Mouse (Mus musculus) MEL (cell line): ENCODE results near the gene Gprc5d. TPM values are rescaled to one million over a fixed set of nuclear protein-coding genes. Genes with fewer than 3 reads are reported as not detected.

Source experiments
- DNase-seq: peaks from one replicate; pipeline ENCODE4 v3.0.0; 2011; ENCODE audit warnings: low read depth, low spot score
- H3K27ac ChIP-seq: 2 replicates; pipeline ENCODE4 v1.5.1; 2012; ENCODE audit warnings: low read depth, mild to moderate bottlenecking, control low read depth, low read length, moderate library complexity; ENCODE audit not compliant: control insufficient read depth
- H3K27me3 ChIP-seq, 2 experiments: fragments of 150-350 bp in 1 of 2; sonication (generic) in 1 of 2; 2 replicates each; pipeline ENCODE4 v1.6.1; 2012; ENCODE audit warnings: low read length in 2 of 2, mild to moderate bottlenecking in 2 of 2, improper control_type of control experiment in 1 of 2, moderate library complexity in 1 of 2; ENCODE audit not compliant: insufficient read depth in 2 of 2, control insufficient read depth in 1 of 2
- H3K36me3 ChIP-seq, 2 experiments: 2 replicates each; pipeline ENCODE4 v1.6.1; 2012 to 2014; ENCODE audit warnings: low read length in 2 of 2, improper control_type of control experiment in 1 of 2, inconsistent platforms in 1 of 2, mild to moderate bottlenecking in 1 of 2; ENCODE audit not compliant: insufficient read depth in 2 of 2, control insufficient read depth in 1 of 2
- H3K4me1 ChIP-seq, 2 experiments: fragments of 150-350 bp in 1 of 2; sonication (generic) in 1 of 2; 2 replicates each; pipeline ENCODE4 v1.6.1; 2012; ENCODE audit warnings: low read length in 2 of 2, improper control_type of control experiment in 1 of 2, mild to moderate bottlenecking in 1 of 2; ENCODE audit not compliant: insufficient read depth in 2 of 2, control insufficient read depth in 1 of 2
- H3K4me3 ChIP-seq, 2 experiments: fragments of 150-350 bp in 1 of 2; sonication (generic) in 1 of 2; 2 replicates each; pipeline ENCODE4 v1.5.1; 2012; ENCODE audit warnings: low read depth in 2 of 2, low read length in 2 of 2, mild to moderate bottlenecking in 2 of 2, moderate library complexity in 2 of 2, control low read depth in 1 of 2, improper control_type of control experiment in 1 of 2; ENCODE audit not compliant: control insufficient read depth in 1 of 2, insufficient read depth in 1 of 2
- H3K79me2 ChIP-seq: 2 replicates; pipeline ENCODE4 v1.6.1; 2012; ENCODE audit warnings: mild to moderate bottlenecking, low read length, moderate library complexity; ENCODE audit not compliant: control insufficient read depth, poor library complexity, insufficient read depth
- H3K9ac ChIP-seq: 2 replicates; pipeline ENCODE4 v1.6.1; 2012; ENCODE audit warnings: low read depth, mild to moderate bottlenecking, control low read depth, low read length, moderate library complexity; ENCODE audit not compliant: control insufficient read depth, poor library complexity, severe bottlenecking
- H3K9me3 ChIP-seq: fragments of 150-350 bp; sonication (generic); replicated peaks from 2 replicates; pipeline ENCODE4 v1.6.1; 2012; ENCODE audit warnings: mild to moderate bottlenecking, low read length, improper control_type of control experiment, moderate library complexity; ENCODE audit not compliant: insufficient read depth
- BHLHE40 ChIP-seq: IDR thresholded peaks from 2 replicates; pipeline ENCODE4 v1.6.1; 2012; ENCODE audit warnings: low read depth, mild to moderate bottlenecking, inconsistent platforms, low read length, improper control_type of control experiment, borderline replicate concordance
- CHD1 ChIP-seq: IDR thresholded peaks from 2 replicates; pipeline ENCODE4 v1.6.1; 2012; ENCODE audit warnings: low read depth, mild to moderate bottlenecking, inconsistent platforms, low read length, improper control_type of control experiment
- CTCF ChIP-seq, 3 experiments: IDR thresholded peaks in 2 of 3; conservative IDR thresholded peaks in 1 of 3; 2 replicates each; pipeline ENCODE4 v1.5.1; 2011 to 2012; ENCODE audit warnings: low read length in 3 of 3, low read depth in 2 of 3, mild to moderate bottlenecking in 2 of 3, improper control_type of control experiment in 1 of 3, inconsistent platforms in 1 of 3, mixed read lengths in 1 of 3, moderate library complexity in 1 of 3; ENCODE audit not compliant: control insufficient read depth in 1 of 3, insufficient read depth in 1 of 3, poor library complexity in 1 of 3, severe bottlenecking in 1 of 3
- E2F4 ChIP-seq: IDR thresholded peaks from 2 replicates; pipeline ENCODE4 v1.6.1; 2011; ENCODE audit warnings: low read depth, low read length, improper control_type of control experiment, borderline replicate concordance
- ELF1 ChIP-seq: IDR thresholded peaks from 2 replicates; pipeline ENCODE4 v1.6.1; 2014; ENCODE audit warnings: low read depth, mild to moderate bottlenecking, inconsistent platforms, low read length, improper control_type of control experiment, moderate library complexity
- ETS1 ChIP-seq: IDR thresholded peaks from 2 replicates; pipeline ENCODE4 v1.6.1; 2012; ENCODE audit warnings: low read depth, mild to moderate bottlenecking, inconsistent platforms, low read length, improper control_type of control experiment, moderate library complexity
- GABPA ChIP-seq: IDR thresholded peaks from 2 replicates; pipeline ENCODE4 v1.6.1; 2012; ENCODE audit warnings: low read depth, mild to moderate bottlenecking, inconsistent platforms, low read length, improper control_type of control experiment, moderate library complexity
- HCFC1 ChIP-seq: IDR thresholded peaks from 2 replicates; pipeline ENCODE4 v1.6.1; 2012; ENCODE audit warnings: low read depth, mild to moderate bottlenecking, inconsistent platforms, low read length, improper control_type of control experiment, moderate library complexity
- JUND ChIP-seq: IDR thresholded peaks from 2 replicates; pipeline ENCODE4 v1.6.1; 2011; ENCODE audit warnings: low read depth, mild to moderate bottlenecking, improper control_type of control experiment, low read length
- MAX ChIP-seq: IDR thresholded peaks from 2 replicates; pipeline ENCODE4 v1.6.1; 2011; ENCODE audit warnings: low read length, improper control_type of control experiment
- MXI1 ChIP-seq: IDR thresholded peaks from 2 replicates; pipeline ENCODE4 v1.6.1; 2011; ENCODE audit warnings: mild to moderate bottlenecking, low read depth, low read length, improper control_type of control experiment
- MYB ChIP-seq: IDR thresholded peaks from 2 replicates; pipeline ENCODE4 v1.6.1; 2011; ENCODE audit warnings: mild to moderate bottlenecking, low read depth, low read length, improper control_type of control experiment
- MYC ChIP-seq: IDR thresholded peaks from 2 replicates; pipeline ENCODE4 v1.6.1; 2011; ENCODE audit warnings: low read depth, mild to moderate bottlenecking, low read length, improper control_type of control experiment, moderate library complexity
- NRF1 ChIP-seq: IDR thresholded peaks from 2 replicates; pipeline ENCODE4 v1.6.1; 2014; ENCODE audit warnings: low read depth, mild to moderate bottlenecking, inconsistent platforms, low read length, improper control_type of control experiment, moderate library complexity; ENCODE audit not compliant: poor library complexity, insufficient read depth, severe bottlenecking
- POLR2AphosphoS2 ChIP-seq: IDR thresholded peaks from 2 replicates; pipeline ENCODE4 v1.6.1; 2011; ENCODE audit warnings: low read length, improper control_type of control experiment
- RAD21 ChIP-seq: IDR thresholded peaks from 2 replicates; pipeline ENCODE4 v1.6.1; 2011; ENCODE audit warnings: mild to moderate bottlenecking, low read depth, low read length, improper control_type of control experiment
- SMC3 ChIP-seq: IDR thresholded peaks from 2 replicates; pipeline ENCODE4 v1.6.1; 2011; ENCODE audit warnings: low read depth, low read length, improper control_type of control experiment
- TAL1 ChIP-seq: IDR thresholded peaks from 2 replicates; pipeline ENCODE4 v1.6.1; 2012; ENCODE audit warnings: mild to moderate bottlenecking, inconsistent platforms, low read length, moderate library complexity, mixed read lengths
- TCF12 ChIP-seq: IDR thresholded peaks from 2 replicates; pipeline ENCODE4 v1.6.1; 2014; ENCODE audit warnings: low read depth, mild to moderate bottlenecking, inconsistent platforms, low read length, improper control_type of control experiment, moderate library complexity
- UBTF ChIP-seq: IDR thresholded peaks from 2 replicates; pipeline ENCODE4 v1.6.1; 2012; ENCODE audit warnings: low read depth, mild to moderate bottlenecking, inconsistent platforms, low read length, improper control_type of control experiment, moderate library complexity, borderline replicate concordance; ENCODE audit not compliant: insufficient read depth
- ZC3H11A ChIP-seq: IDR thresholded peaks from 2 replicates; pipeline ENCODE4 v1.6.1; 2012; ENCODE audit warnings: low read depth, mild to moderate bottlenecking, inconsistent platforms, low read length, improper control_type of control experiment
- ZNF384 ChIP-seq: IDR thresholded peaks from 2 replicates; pipeline ENCODE4 v1.6.1; 2012; ENCODE audit warnings: low read depth, mild to moderate bottlenecking, inconsistent platforms, low read length, improper control_type of control experiment
- polyA plus RNA-seq, 2 experiments: library from polyadenylated mRNA; stranded (reverse) in 1 of 2; unstranded in 1 of 2; fragments of >175 nt in 1 of 2; fragments of >200 nt in 1 of 2; gene quantifications; 2 replicates each; pipeline versions ENCODE4 v1.2.1 to v1.2.4; 2012; ENCODE audit warnings: low replicate concordance in 2 of 2, low read depth in 1 of 2; ENCODE audit not compliant: insufficient read length in 2 of 2, insufficient read depth in 1 of 2, missing spikeins in 1 of 2
- total RNA-seq: library from RNA; depleted of rRNA; stranded (reverse); fragments of 300-350 nt; gene quantifications from 2 replicates; pipeline ENCODE4 v1.2.3, GENCODE M21; 2012

The Gprc5d gene
- total and polyA plus RNA-seq, 3 experiments, result not detected

- Histone ChIP-seq H3K27ac (no peak overlapping the region), H3K9me3 (no peaks in the 10 kb centered on the region), H3K27me3 (no peaks in the 10 kb centered on the region), H3K36me3 (no peaks in the 10 kb centered on the region), H3K4me3 (no peak overlapping the region), H3K9ac (no peak overlapping the region), H3K79me2 (no peaks in the 10 kb centered on the region), H3K4me1 (no peaks in the 10 kb centered on the region)
- DNase-seq, result peak; percentile 18
- TF ChIP-seq SMC3, result peak; percentile 26; the same call in 1 of the 2 replicates
- TF ChIP-seq CTCF (IDR thresholded peaks at IDR 0.05 in 2 of 3, conservative IDR thresholded peaks at IDR 0.05 in 1 of 3; ENCODE audit: control insufficient read depth in 1 of 3, insufficient read depth in 1 of 3, low read depth in 2 of 3, low read length in 3 of 3, poor library complexity in 1 of 3, severe bottlenecking in 1 of 3), result peak in 2 of 3 experiments; percentile 23 to 34; a peak in 3 of 6 replicates
- TF ChIP-seq RAD21, result peak; percentile 35
- TF ChIP-seq JUND, result no peak
- TF ChIP-seq, all 39 proteins: peak for 3
These were observed 32.2 kb upstream of the Gprc5d start for GRCm38 (mm10) chr6:135150311-135150710.

- Histone ChIP-seq H3K36me3 (no peaks in the 10 kb centered on the region), H3K27me3 (no peaks in the 10 kb centered on the region), H3K27ac (no peak overlapping the region), H3K4me3 (no peak overlapping the region), H3K9ac (no peak overlapping the region), H3K9me3 (no peaks in the 10 kb centered on the region)
- no peak for DNase-seq
- TF ChIP-seq ELF1, result no peak
- no peak for TF ChIP-seq TCF12
- no peak for TF ChIP-seq HCFC1
- no peak for TF ChIP-seq RAD21
- TF ChIP-seq MYB, result no peak
- TF ChIP-seq ZC3H11A, result no peak
- TF ChIP-seq UBTF, result no peak
- no peak for TF ChIP-seq BHLHE40
- no peak for TF ChIP-seq POLR2AphosphoS2
- TF ChIP-seq GABPA, result no peak
- TF ChIP-seq MAX, result no peak
- TF ChIP-seq ETS1, result no peak
- no peak for TF ChIP-seq MXI1
- TF ChIP-seq, all 39 proteins: peak for 0
- Histone ChIP-seq H3K4me1 (no peaks in the 10 kb centered on the region), H3K79me2 (no peaks in the 10 kb centered on the region)
These were observed 31.6 kb upstream of the Gprc5d start for GRCm38 (mm10) chr6:135149722-135150121.

GRCm38 (mm10) chr6:135149175-135149574 lies 31.1 kb upstream of the Gprc5d start:
- DNase-seq, result no peak
- TF ChIP-seq BHLHE40 (no peak), POLR2AphosphoS2 (no peak), ZNF384 (no peak), NRF1 (no peak), TAL1 (no peak), ZC3H11A (no peak), CHD1 (no peak), E2F4 (no peak), MYC (no peak)
- Histone ChIP-seq H3K4me1 (no peaks in the 10 kb centered on the region), H3K4me3 (no peak overlapping the region), H3K36me3 (no peaks in the 10 kb centered on the region), H3K9me3 (no peaks in the 10 kb centered on the region), H3K9ac (no peak overlapping the region), H3K27me3 (no peaks in the 10 kb centered on the region), H3K27ac (no peak overlapping the region), H3K79me2 (no peaks in the 10 kb centered on the region)
